ENCODE assay signal across 8 mouse cellular contexts in genomic region chr7:34746165-34746564, GRCm38 (mm10).
DNase-seq lines count a peak whose midpoint lies in the region; ATAC-seq and TF ChIP-seq lines count a peak whose summit lies in the region.

No protein-coding gene starts in this region.

- H3K4me3 ChIP-seq in heart, postnatal 0 days (ENCODE audit: low read depth, low read length), result no peak overlapping the region
- H3K4me3 ChIP-seq in stomach, embryonic 15.5 days (replicated peaks), result no peak overlapping the region
- no peak overlapping the region for H3K4me3 ChIP-seq in cerebellum, adult 2 months (replicated peaks; ENCODE audit: insufficient read depth, low read depth, low read length)

- H3K4me2 ChIP-seq in heart, postnatal 0 days (ENCODE audit: low read depth, low read length), result no peak overlapping the region
- H3K4me2 ChIP-seq in stomach, embryonic 15.5 days, result no peak overlapping the region

- no peak overlapping the region for H3K27ac ChIP-seq in heart, postnatal 0 days (ENCODE audit: low read depth)
- peak overlapping the region; percentile 57 for H3K27ac ChIP-seq in stomach, embryonic 15.5 days
- no peak overlapping the region for H3K27ac ChIP-seq in cerebellum, adult 2 months (ENCODE audit: insufficient read depth, low read length)

- DNase-seq in thymus, postnatal 14 days, result peak; percentile 6
- DNase-seq in thymus, adult 18-20 months, result no peak
- peak; percentile 22 for DNase-seq in heart, postnatal 0 days (ENCODE audit: low spot score)
- peak; percentile 63 to 66 for DNase-seq in kidney, postnatal 36 days
- DNase-seq in cerebellum, adult 2 months, result no peak
- no peak for DNase-seq in layer of hippocampus, adult 18-20 months (ENCODE audit: low spot score in 2 of 2)
- DNase-seq in c-Kit-positive CD71-positive TER-119-positive erythroid progenitor cells, embryonic 14.5 days (ENCODE audit: low spot score), result no peak

- H3K4me1 ChIP-seq in heart, postnatal 0 days (ENCODE audit: control insufficient read depth, insufficient read depth), result no peaks in the 10 kb centered on the region
- 0 out of 2 replicates have a peak, but pooled peaks cover 5% of the 10 kb centered on the region for H3K4me1 ChIP-seq in stomach, embryonic 15.5 days
- no peaks in the 10 kb centered on the region for H3K4me1 ChIP-seq in cerebellum, adult 2 months (ENCODE audit: control insufficient read depth, insufficient read depth, low read length)

- H3K36me3 ChIP-seq in heart, postnatal 0 days (replicated peaks; ENCODE audit: control insufficient read depth, insufficient read depth, low read length), result no peaks in the 10 kb centered on the region
- no peaks in the 10 kb centered on the region for H3K36me3 ChIP-seq in stomach, embryonic 15.5 days

- peak; percentile 72 for ATAC-seq in heart, postnatal 0 days (ENCODE audit: insufficient read depth, low read depth)
- ATAC-seq in stomach, embryonic 15.5 days (ENCODE audit: insufficient read depth, low FRiP score, low read depth), result peak; percentile 70

- TF ChIP-seq CTCF in heart, postnatal 0 days (IDR thresholded peaks at IDR 0.05; ENCODE audit: low read depth), result no peak
- no peak for TF ChIP-seq CTCF in cerebellum, adult 2 months (IDR thresholded peaks at IDR 0.05; ENCODE audit: borderline replicate concordance, insufficient read depth, low read depth, low read length)

- WGBS in heart, postnatal 0 days, result 49% methylated on average over 9 of the region's 9 CpGs
- WGBS in stomach, embryonic 15.5 days, result 38% methylated on average over 9 of the region's 9 CpGs
- WGBS in cerebellum, adult 2 months, result 24% methylated on average over 9 of the region's 9 CpGs

- no peak for TF ChIP-seq POLR2A in cerebellum, adult 2 months (IDR thresholded peaks at IDR 0.05; ENCODE audit: borderline replicate concordance, insufficient read depth, low read length)

- H3K27me3 ChIP-seq in heart, postnatal 0 days (ENCODE audit: control insufficient read depth, insufficient read depth, low read length), result no peaks in the 10 kb centered on the region
- no peaks in the 10 kb centered on the region for H3K27me3 ChIP-seq in stomach, embryonic 15.5 days (replicated peaks)
- H3K27me3 ChIP-seq in cerebellum, adult 2 months (ENCODE audit: control insufficient read depth, insufficient read depth, low read length), result no peaks in the 10 kb centered on the region

- H3K9ac ChIP-seq in heart, postnatal 0 days (replicated peaks; ENCODE audit: low read depth, low read length), result no peak overlapping the region
- H3K9ac ChIP-seq in stomach, embryonic 15.5 days, result no peak overlapping the region

- no peaks in the 10 kb centered on the region for H3K9me3 ChIP-seq in heart, postnatal 0 days (replicated peaks; ENCODE audit: control insufficient read depth, low read length)
- H3K9me3 ChIP-seq in stomach, embryonic 15.5 days, result no peaks in the 10 kb centered on the region

- TF ChIP-seq EP300 in heart, postnatal 0 days (IDR thresholded peaks at IDR 0.05; ENCODE audit: low read depth), result no peak

Comparison
In these comparisons a context has a peak if more than half of its experiments do, and no peak if none do; other contexts are left out.
1. DNase-seq: peak in thymus, postnatal 14 days (single experiment), heart, postnatal 0 days (single experiment) and kidney, postnatal 36 days (2 of 2); none in thymus, adult 18-20 months (0 of 2), cerebellum, adult 2 months (0 of 2), layer of hippocampus, adult 18-20 months (0 of 2) and c-Kit-positive CD71-positive TER-119-positive erythroid progenitor cells, embryonic 14.5 days (single experiment).